Mouse (Mus musculus) intestine, embryonic 15.5 days (tissue): ENCODE results near the gene Mtx1. TPM values are rescaled to one million over a fixed set of nuclear protein-coding genes. Genes with fewer than 3 reads are reported as not detected.
A peak's percentile ranks its signal among the peaks of the same experiment; 100 is the strongest.
"Not testable (repeated sequence)": the region's sequence is repeated elsewhere in the genome, so short reads cannot be mapped to it uniquely, and the experiment has no call there.

Experiments
- ATAC-seq: fragments of 200-750 bp; cut with Nextera tagmentation; 2 replicates; pipeline ENCODE4 v1.8.0; 2017; ENCODE audit warnings: moderate TSS enrichment, moderate library complexity
- H3K27ac ChIP-seq: fragments of 300-500 bp; sonication (generic); 2 replicates; pipeline ENCODE4 v1.5.1; 2015; ENCODE audit warnings: mild to moderate bottlenecking, inconsistent platforms
- H3K27me3 ChIP-seq: fragments of 300-500 bp; sonication (generic); replicated peaks from 2 replicates; pipeline ENCODE4 v1.6.1; 2015; ENCODE audit warnings: inconsistent platforms
- H3K36me3 ChIP-seq: fragments of 300-500 bp; sonication (generic); 2 replicates; pipeline ENCODE4 v1.6.1; 2015; ENCODE audit warnings: inconsistent platforms
- H3K4me1 ChIP-seq: fragments of 300-500 bp; sonication (generic); replicated peaks from 2 replicates; pipeline ENCODE4 v1.6.1; 2015; ENCODE audit warnings: inconsistent platforms
- H3K4me2 ChIP-seq: fragments of 300-500 bp; sonication (generic); replicated peaks from 2 replicates; pipeline ENCODE4 v1.6.1; 2015; ENCODE audit warnings: mild to moderate bottlenecking, inconsistent platforms
- H3K4me3 ChIP-seq: fragments of 300-500 bp; sonication (generic); replicated peaks from 2 replicates; pipeline ENCODE4 v1.5.1; 2015; ENCODE audit warnings: inconsistent platforms
- H3K9ac ChIP-seq: fragments of 300-500 bp; sonication (generic); 2 replicates; pipeline ENCODE4 v1.6.1; 2015; ENCODE audit warnings: inconsistent platforms
- H3K9me3 ChIP-seq: fragments of 300-500 bp; sonication (generic); 2 replicates; pipeline ENCODE4 v1.6.1; 2016; ENCODE audit warnings: inconsistent platforms
- WGBS: fragments of 180-500 bp; shearing (Covaris S2); methylation state at CpG from one replicate; pipeline ENCODE4 v1.1.7; 2015; 5-methylcytosine and 5-hydroxymethylcytosine counted together
- polyA plus RNA-seq: library from polyadenylated mRNA; unstranded; fragments of >200 nt; fragmentation: Nextera tagmentation; extraction: Ambion mirVana; gene quantifications from 2 replicates; pipeline ENCODE4 v1.2.1, GENCODE M21; 2015

Gene Mtx1
- polyA plus RNA-seq, 1 experiment from 2014 or later, result 214 TPM

DNA sequence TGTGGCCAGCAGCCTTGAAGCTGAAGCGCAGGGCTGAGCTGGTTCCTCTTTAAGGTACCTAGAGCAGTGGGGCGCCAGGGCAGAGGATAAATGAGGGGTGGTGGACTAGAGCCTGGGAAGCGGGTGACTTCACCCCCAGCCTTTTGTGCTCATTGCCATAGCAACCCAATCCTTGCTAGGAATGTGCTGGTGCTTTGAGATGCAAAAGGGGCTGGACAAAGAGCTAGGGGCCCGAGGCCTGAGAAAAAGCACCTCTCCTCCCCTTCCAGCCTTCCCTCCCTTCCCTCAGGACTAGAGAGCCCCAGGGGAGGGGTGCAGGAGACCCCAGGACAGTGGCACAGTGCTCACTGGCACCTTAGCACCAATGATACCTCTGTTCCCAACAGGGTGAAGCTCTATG is 970 bp downstream of the Mtx1 start:
- no peak overlapping the region for H3K27ac ChIP-seq
- no peak overlapping the region for H3K4me2 ChIP-seq
- ATAC-seq, result no peak
- WGBS, result 45% methylated on average over 4 of the region's 4 CpGs
- H3K4me1 ChIP-seq, result peaks cover 27% of the 10 kb centered on the region
- H3K9ac ChIP-seq, result no peak overlapping the region; the same call in 1 of the 2 replicates
- H3K9me3 ChIP-seq, result no peaks in the 10 kb centered on the region
- 0 out of 2 replicates have a peak, but pooled peaks cover 4% of the 10 kb centered on the region for H3K27me3 ChIP-seq
- H3K36me3 ChIP-seq, result no peaks in the 10 kb centered on the region
- no peak overlapping the region for H3K4me3 ChIP-seq

GRCm38 (mm10) chr3:89225321-89225815 is 1.5 kb downstream of the Mtx1 start:
- Histone ChIP-seq H3K4me1 (peaks cover 27% of the 10 kb centered on the region), H3K4me2 (no peak overlapping the region)
- 63% methylated on average over 12 of the region's 12 CpGs for WGBS

GRCm38 (mm10) chr3:89224796-89225195 is 2.1 kb downstream of the Mtx1 start:
- H3K9me3 ChIP-seq, result no peaks in the 10 kb centered on the region
- H3K4me2 ChIP-seq, result no peak overlapping the region
- no peak overlapping the region for H3K4me3 ChIP-seq
- WGBS, result 79% methylated on average over 11 of the region's 11 CpGs
- H3K9ac ChIP-seq, result no peak overlapping the region
- H3K27me3 ChIP-seq, result 0 out of 2 replicates have a peak, but pooled peaks cover 4% of the 10 kb centered on the region
- no peak for ATAC-seq
- H3K4me1 ChIP-seq, result peaks cover 27% of the 10 kb centered on the region
- no peak overlapping the region for H3K27ac ChIP-seq
- no peaks in the 10 kb centered on the region for H3K36me3 ChIP-seq

More at GRCm38 (mm10) chr3:89225321-89225815, 1.5 kb downstream of the Mtx1 start:
- Histone ChIP-seq H3K27ac (no peak overlapping the region), H3K9me3 (no peaks in the 10 kb centered on the region), H3K27me3 (0 out of 2 replicates have a peak, but pooled peaks cover 4% of the 10 kb centered on the region), H3K9ac (no peak overlapping the region; the same call in 1 of the 2 replicates), H3K36me3 (no peaks in the 10 kb centered on the region), H3K4me3 (no peak overlapping the region)
- ATAC-seq, result no peak

DNA sequence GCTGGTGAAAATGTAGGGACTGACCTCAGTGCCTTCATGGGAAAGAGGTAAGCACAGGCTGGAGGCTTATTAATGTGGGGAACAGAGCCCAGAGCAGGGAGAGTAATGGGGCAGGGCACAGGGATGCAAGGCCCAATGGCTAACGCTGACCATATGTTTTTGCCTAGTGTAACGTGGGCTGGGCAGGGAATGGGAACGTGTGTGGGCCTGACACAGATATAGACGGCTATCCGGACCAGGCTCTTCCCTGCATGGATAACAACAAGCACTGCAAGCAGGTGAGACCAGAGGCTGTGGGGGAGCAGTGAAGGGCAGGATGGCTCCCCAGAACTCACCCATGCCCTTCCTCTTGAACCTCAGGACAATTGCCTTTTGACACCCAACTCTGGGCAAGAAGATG is 5.7 kb downstream of the Mtx1 start:
- Histone ChIP-seq H3K27ac (no peak overlapping the region), H3K4me1 (peaks cover 3% of the 10 kb centered on the region), H3K27me3 (no peaks in the 10 kb centered on the region), H3K4me2 (no peak overlapping the region), H3K9ac (no peak overlapping the region), H3K36me3 (no peaks in the 10 kb centered on the region), H3K4me3 (no peak overlapping the region), H3K9me3 (no peaks in the 10 kb centered on the region)
- no peak for ATAC-seq
- 78% methylated on average over 5 of the region's 5 CpGs for WGBS

DNA sequence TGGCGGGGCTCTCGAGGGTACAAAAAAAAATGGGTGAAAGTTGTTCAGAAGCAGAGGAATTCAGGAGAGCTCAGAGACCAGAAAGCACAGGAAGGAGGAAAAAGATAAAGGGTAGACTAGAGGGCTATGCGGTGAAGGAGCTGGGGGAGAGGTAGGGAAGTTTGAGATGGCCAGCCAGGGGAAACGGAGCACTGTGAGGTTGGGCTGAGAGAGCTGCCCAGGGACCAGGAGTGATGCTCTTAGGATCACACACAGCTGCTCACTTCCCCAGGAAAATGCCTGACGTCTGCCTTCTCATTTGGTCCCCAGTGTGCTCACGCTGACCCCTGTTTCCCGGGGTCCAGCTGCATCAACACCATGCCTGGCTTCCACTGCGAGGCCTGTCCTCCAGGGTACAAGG is 7.3 kb downstream of the Mtx1 start:
- H3K36me3 ChIP-seq, result no peaks in the 10 kb centered on the region
- 36% methylated on average over 8 of the region's 8 CpGs for WGBS
- H3K27ac ChIP-seq, result no peak overlapping the region
- no peak overlapping the region for H3K4me2 ChIP-seq
- no peaks in the 10 kb centered on the region for H3K27me3 ChIP-seq
- no peak overlapping the region for H3K9ac ChIP-seq
- peaks cover 15% of the 10 kb centered on the region for H3K4me1 ChIP-seq
- ATAC-seq, result no peak
- no peaks in the 10 kb centered on the region for H3K9me3 ChIP-seq
- no peak overlapping the region for H3K4me3 ChIP-seq

- Histone ChIP-seq H3K36me3 (no peaks in the 10 kb centered on the region), H3K27me3 (no peaks in the 10 kb centered on the region), H3K4me1 (peaks cover 15% of the 10 kb centered on the region), H3K27ac (no peak overlapping the region), H3K4me3 (no peak overlapping the region), H3K9me3 (no peaks in the 10 kb centered on the region), H3K9ac (no peak overlapping the region), H3K4me2 (no peak overlapping the region)
- no peak for ATAC-seq
- WGBS, result 91% methylated on average over 1 of the region's 1 CpGs
These were observed 8.6 kb downstream of the Mtx1 start for GRCm38 (mm10) chr3:89218271-89218670.

DNA sequence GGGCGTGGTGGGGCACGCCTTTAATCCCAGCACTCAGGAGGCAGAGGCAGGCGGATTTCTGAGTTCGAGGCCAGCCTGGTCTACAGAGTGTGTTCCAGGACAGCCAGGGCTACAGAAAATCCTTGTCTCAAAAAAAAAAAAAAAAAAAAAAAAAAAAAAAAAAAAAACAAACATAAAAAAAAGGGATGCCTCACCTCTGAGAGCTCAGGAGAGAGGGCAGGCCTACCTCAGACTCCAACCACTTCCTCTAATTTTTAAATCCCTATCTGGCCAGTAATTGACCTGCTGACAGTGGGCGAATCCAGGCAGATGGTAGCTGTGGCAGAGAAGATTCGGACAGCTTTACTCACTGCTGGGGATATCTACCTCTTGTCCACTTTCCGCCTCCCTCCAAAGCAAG is 10.5 kb downstream of the Mtx1 start:
- H3K4me3 ChIP-seq, H3K27ac ChIP-seq, H3K9me3 ChIP-seq, H3K36me3 ChIP-seq, H3K9ac ChIP-seq, ATAC-seq, H3K27me3 ChIP-seq: not testable (repeated sequence)
- H3K4me2 ChIP-seq, result peak overlapping the region; percentile 87; the same call in 1 of the 2 replicates
- 74% methylated on average over 7 of the region's 7 CpGs for WGBS
- H3K4me1 ChIP-seq, result peaks cover 22% of the 10 kb centered on the region

- ATAC-seq, result no peak
- Histone ChIP-seq H3K4me1 (peaks cover 22% of the 10 kb centered on the region), H3K36me3 (0 out of 2 replicates have a peak, but pooled peaks cover 3% of the 10 kb centered on the region), H3K9me3 (no peaks in the 10 kb centered on the region), H3K27me3 (no peaks in the 10 kb centered on the region), H3K4me2 (peak overlapping the region; percentile 87), H3K4me3 (peak overlapping the region; percentile 80), H3K27ac (no peak overlapping the region), H3K9ac (peak overlapping the region; percentile 66)
- WGBS, result 2% methylated on average over 6 of the region's 6 CpGs
These were observed 11.0 kb downstream of the Mtx1 start for GRCm38 (mm10) chr3:89215853-89216252.

GRCm38 (mm10) chr3:89214681-89215411 is 12.0 kb downstream of the Mtx1 start, which contains the start of gene Thbs3:
TSS of gene Thbs3 (plus strand) at chr3:89215180.
- Histone ChIP-seq H3K4me3 (peak within 1 kb of the TSS; percentile 80), H3K4me2 (peak within 1 kb of the TSS; percentile 87), H3K9me3 (no peaks in the 10 kb centered on the region), H3K4me1 (peaks cover 22% of the 10 kb centered on the region), H3K36me3 (peaks cover 6% of the 10 kb centered on the region; the same call in 1 of the 2 replicates), H3K9ac (peak within 1 kb of the TSS; percentile 66), H3K27me3 (no peaks in the 10 kb centered on the region), H3K27ac (peak within 1 kb of the TSS; percentile 98)
- no peak for ATAC-seq
- WGBS, result 2% methylated on average over 19 of the region's 19 CpGs

DNA sequence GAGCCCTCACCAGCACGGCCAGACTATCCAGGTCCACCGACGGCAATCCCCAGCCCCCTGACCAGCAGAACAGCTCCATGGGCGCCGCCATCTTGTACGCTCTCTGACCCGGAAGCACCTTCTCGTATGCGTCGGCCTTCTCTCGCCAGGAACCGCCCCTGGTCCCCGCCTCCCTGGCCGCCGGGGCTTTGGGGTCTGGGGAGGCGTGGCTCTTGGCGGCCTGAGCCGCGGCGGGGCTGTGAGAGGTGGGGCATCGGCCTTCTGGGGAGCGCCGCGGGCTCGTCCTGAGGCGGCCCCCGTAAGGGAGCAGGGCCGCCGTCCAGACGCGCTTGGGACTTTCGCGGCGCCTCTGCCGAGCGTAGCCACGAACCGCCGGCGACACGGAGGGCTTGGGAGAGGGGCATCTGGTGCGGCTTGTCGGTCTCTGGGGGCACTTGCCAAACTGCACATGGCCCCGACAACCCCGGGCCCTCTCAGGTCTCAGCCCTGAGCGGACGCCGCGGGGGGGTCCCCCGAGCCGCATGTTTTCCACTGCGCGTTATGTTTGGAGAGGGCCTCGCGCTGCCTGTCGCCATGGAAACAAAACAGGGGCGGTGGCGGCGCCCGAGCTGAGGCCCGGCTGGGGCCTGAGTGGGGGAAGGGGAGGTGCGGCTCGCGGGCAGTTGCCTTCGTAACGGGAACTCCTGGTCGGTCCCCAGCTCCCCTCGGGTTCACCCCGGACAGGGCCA is 12.9 kb downstream of the Mtx1 start:
- no peaks in the 10 kb centered on the region for H3K9me3 ChIP-seq
- peaks cover 22% of the 10 kb centered on the region for H3K4me1 ChIP-seq
- peak overlapping the region; percentile 98 for H3K27ac ChIP-seq
- peak overlapping the region; percentile 66 for H3K9ac ChIP-seq
- peak; percentile 94 for ATAC-seq
- WGBS, result under 1% methylated on average over 69 of the region's 69 CpGs
- H3K36me3 ChIP-seq, result peaks cover 15% of the 10 kb centered on the region
- H3K4me3 ChIP-seq, result peak overlapping the region; percentile 80
- no peaks in the 10 kb centered on the region for H3K27me3 ChIP-seq
- peak overlapping the region; percentile 87 for H3K4me2 ChIP-seq

GRCm38 (mm10) chr3:89210731-89211130 is 16.2 kb downstream of the Mtx1 start:
- no peaks in the 10 kb centered on the region for H3K9me3 ChIP-seq
- H3K4me2 ChIP-seq, result no peak overlapping the region
- H3K27ac ChIP-seq, result no peak overlapping the region
- WGBS, result 78% methylated on average over 7 of the region's 7 CpGs
- no peak overlapping the region for H3K4me3 ChIP-seq
- H3K36me3 ChIP-seq, result peaks cover 42% of the 10 kb centered on the region
- no peaks in the 10 kb centered on the region for H3K27me3 ChIP-seq
- peaks cover 18% of the 10 kb centered on the region for H3K4me1 ChIP-seq
- no peak for ATAC-seq
- H3K9ac ChIP-seq, result no peak overlapping the region

GRCm38 (mm10) chr3:89210162-89210561 is 16.7 kb downstream of the Mtx1 start:
- Histone ChIP-seq H3K27me3 (no peaks in the 10 kb centered on the region), H3K27ac (no peak overlapping the region), H3K4me3 (no peak overlapping the region), H3K9me3 (no peaks in the 10 kb centered on the region), H3K9ac (no peak overlapping the region), H3K4me1 (peaks cover 12% of the 10 kb centered on the region), H3K4me2 (no peak overlapping the region), H3K36me3 (peaks cover 42% of the 10 kb centered on the region)
- 76% methylated on average over 13 of the region's 13 CpGs for WGBS
- ATAC-seq, result no peak
